Mouse (Mus musculus) heart, postnatal 36 days (tissue): ENCODE data around the gene Syt1. TPM values are rescaled to one million over a fixed set of nuclear protein-coding genes. Genes with fewer than 3 reads are reported as not detected.
A peak's percentile ranks its signal among the peaks of the same experiment; 100 is the strongest.

Source experiments
- DNase-seq, 2 experiments: peaks; one replicate each; pipeline ENCODE4 v3.0.0; 2021 to 2022
- intact Hi-C: fragments of 180-260 bp; cut with DNase I; formaldehyde crosslinking; loops from one replicate; pipeline ENCODE4 v1.15.1; 2025
- total RNA-seq, 2 experiments: library from RNA; stranded (reverse); gene quantifications; 2 replicates each; pipeline ENCODE4 v1.2.3; 2021

Gene Syt1
- total RNA-seq = under 1 TPM in 1 of 2 experiments, not detected in 1; 0.11 TPM

DNA sequence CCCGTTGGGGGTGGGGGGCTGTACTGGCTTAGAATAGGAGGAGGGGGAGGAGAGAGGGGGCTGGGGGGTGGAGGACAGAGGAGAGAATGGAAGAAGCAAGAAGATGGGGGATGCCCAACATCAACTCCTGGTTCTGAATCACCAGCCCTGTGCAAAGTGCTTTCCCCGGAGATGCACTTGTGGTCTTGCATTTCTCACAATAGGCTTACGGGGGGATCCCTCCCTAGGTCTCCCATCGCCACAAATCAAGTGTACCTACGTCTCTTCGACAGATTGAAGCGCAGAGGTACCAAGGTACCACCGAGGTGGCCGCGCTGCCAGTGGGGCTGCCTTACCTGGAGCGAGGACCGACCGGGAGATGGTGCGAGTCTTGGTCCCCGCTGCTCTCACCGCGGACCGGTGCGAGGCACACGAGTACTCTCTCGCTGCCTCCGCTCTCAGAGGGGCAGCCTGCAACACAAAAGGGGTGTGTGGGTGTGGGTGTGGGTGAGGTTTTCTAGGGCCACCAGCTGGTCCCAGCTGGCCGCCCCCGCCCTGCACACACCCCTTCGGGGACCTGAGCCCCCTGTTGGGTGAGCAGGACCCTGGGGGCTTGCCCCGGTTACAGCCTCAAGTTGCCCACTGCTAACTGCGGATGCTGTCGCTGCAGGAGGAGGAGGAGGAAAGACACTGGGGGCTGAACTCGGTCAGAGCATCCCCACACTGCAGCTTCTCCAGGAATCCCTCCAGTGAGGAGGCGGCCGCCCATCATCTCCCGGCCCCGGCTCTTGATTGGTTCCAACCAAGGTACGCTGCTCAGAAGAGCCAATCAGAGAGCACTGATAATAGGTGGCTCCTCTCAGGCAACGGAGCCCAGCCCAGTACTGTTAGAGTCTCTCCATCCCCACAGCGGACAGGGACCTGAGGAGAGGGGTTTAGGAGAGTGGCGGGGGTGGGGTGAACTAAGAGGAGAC, at the start of gene Syt1:
Gene Syt1 (minus strand): TSS at position 742 of the 953 bp plus-strand sequence.
- DNase-seq = peak in 1 of 2 experiments; percentile 1
- intact Hi-C loops = no loop called here

DNA sequence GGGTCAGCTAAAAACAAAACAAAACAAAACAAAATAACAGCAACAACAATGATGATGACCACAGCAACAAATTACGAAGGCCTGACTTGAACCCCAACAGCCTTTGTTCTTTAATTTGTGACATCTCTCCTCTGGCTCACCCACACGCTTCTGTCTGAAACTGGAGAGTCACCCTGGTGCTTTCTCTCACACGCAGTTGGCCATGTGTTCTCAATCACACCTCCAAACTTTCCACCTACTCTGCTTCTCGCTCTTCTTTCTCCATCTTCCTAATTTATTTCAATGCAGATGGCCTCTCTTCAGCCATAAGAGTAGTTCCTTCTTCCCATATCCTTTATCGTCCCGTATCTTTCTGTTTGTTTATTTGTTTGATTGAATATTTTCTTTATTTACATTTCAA, 45.7 kb upstream of the Syt1 start:
- intact Hi-C loops = no loop called here
- DNase-seq = no peak

DNA sequence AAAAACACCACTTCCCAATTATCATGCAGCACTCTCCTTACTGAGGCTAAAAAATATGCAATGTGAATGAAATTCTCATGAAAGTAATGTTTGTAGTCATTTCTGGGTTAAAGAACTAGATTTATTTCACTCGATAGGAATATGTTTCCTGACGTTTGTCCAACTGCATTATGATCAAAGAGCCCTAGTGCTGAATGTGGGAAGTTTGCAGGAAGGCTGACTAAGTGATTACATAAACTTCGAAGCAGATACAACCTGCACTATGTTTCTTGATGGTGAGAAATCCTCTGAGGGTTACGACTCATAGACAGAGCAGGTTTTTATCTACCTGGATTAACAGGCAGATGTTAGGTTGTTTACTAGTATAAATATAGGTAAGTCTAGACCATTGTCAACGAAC, 36.8 kb upstream of the Syt1 start:
- intact Hi-C loops = no loop called here
- no peak for DNase-seq

DNA sequence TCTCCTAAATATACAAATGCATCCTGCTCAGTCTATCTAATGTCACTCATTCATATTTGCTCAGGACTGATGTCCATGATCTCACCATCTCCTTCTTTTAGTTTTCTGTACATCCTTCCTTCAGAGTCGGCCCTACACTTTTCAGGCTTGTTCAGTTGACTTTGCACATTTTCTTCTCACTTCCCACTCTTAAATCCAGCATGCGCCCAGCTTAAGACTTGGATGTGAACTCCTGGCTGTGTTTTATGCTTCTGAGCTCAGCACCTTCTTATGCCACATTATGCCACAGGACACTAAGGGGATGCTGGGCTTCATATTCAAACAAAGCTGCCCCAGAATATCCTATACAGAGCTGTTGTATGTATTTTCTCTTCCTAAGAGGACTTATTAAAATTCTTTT, 36.2 kb upstream of the Syt1 start:
- intact Hi-C loops = no loop called here
- no peak for DNase-seq

GRCm38 (mm10) chr10:109011226-109012165, 714 bp upstream of the Syt1 start:
- peak; percentile 2 to 5 for DNase-seq
- intact Hi-C loops = no loop called here

DNA sequence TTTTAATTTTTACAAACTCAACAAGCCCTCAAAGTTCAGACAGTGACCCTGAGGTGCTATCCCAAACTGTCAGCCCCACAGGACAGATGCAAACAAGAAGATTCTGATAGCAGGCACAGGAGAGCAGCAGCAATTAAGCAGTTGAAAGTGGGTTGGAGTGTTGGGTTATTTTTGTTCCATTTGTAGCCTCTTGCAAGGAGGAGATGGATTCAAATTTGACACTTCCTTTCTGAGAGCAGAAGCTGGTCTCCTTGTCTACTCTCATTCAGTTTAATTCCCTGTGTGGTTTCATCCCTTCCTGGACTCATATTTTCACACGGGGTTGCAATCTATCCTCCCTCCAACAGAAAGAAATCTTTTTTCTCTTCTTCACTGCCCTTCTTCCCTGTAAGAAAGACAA, 951 bp downstream of the Syt1 start:
- intact Hi-C loops = no loop called here
- no peak for DNase-seq

DNA sequence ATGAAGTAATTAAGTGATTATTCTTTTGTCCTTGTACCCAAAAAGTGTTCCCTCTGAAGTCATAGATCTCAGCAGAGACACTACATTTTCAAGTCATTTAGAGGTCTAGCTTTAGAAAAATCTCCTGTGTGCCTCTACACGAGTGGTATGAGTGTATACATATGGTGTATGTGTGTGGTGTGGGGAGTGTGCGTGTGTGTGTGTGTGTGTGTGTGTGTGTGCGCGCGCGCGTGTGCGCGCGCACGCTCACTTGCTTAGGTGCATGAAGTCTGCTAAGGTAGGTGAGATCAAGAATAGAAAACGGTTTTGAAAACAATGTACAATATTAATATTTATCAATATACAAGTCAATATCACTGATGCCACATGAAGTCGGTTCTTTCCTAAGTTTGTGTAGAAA, 2.3 kb downstream of the Syt1 start:
- no peak for DNase-seq
- intact Hi-C loops = no loop called here

DNA sequence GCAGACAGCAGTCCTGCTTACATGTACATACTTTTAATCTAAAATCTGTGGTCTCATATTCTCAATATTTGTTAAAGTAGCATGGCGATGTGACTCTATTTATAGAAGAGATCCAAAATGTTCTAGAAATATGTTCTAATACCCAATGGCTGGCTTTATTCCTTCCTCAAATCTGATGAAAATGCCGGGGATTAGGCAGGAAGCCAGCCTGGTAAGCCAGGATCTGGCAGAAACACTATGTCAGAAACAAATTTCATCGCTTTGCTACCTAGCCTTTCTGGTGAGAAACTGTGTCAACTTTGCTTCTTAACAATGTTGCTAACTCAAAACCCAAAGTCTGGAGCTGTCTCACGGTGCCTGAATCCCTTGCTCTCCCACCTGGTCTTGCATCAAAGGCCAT, 7.3 kb downstream of the Syt1 start:
- intact Hi-C loops = no loop called here
- no peak for DNase-seq

DNA sequence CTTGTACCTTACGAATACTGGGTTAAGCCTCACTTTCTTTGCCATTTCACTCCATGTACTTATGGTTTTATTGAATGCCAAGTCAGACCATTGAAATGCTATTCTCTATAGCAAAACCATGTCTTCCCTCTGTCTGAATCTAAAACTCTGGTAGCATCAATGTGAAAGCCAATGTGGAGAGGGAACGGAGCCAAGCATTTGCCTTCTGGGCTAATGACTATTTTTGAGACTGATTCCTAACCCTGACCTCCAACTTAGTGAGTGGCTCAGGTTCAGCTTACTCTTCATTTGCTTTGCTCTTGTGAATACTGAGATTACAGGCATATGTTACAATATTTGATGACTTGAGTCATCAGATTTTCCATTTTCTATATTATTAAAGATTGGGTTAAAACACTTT, 23.5 kb downstream of the Syt1 start:
- intact Hi-C loops = no loop called here

GRCm38 (mm10) chr10:108979660-108980059, 31.1 kb downstream of the Syt1 start:
- DNase-seq = peak; percentile 37 to 47
- intact Hi-C loops = no loop called here

More for the DNA sequence above, 23.5 kb downstream of the Syt1 start:
- DNase-seq = no peak

- intact Hi-C loops = no loop called here
- DNase-seq = no peak
Measured at GRCm38 (mm10) chr10:108954952-108955351, 55.8 kb downstream of the Syt1 start.

DNA sequence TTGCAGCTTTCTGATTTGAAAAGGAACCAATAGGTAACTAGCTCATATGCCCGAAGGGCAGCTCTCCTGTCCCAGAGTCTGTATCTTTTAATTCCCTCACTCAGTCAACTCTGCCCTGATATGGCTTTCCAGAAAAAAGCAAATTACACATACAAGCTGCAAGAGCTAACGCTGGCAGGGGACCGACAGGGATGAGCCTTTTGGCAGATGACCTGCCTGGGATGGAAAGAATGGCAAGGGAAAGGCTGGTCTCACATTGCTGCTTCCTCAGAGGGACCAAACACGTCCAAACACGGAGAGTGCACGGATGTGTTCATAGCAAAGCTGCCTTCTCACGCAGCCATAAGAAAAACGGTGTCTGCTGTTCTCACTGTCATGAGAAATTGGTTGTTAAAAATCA, 58.6 kb downstream of the Syt1 start:
- intact Hi-C loops = no loop called here
- no peak for DNase-seq

- intact Hi-C loops = no loop called here
Measured at GRCm38 (mm10) chr10:108936838-108937430, 73.8 kb downstream of the Syt1 start.

DNA sequence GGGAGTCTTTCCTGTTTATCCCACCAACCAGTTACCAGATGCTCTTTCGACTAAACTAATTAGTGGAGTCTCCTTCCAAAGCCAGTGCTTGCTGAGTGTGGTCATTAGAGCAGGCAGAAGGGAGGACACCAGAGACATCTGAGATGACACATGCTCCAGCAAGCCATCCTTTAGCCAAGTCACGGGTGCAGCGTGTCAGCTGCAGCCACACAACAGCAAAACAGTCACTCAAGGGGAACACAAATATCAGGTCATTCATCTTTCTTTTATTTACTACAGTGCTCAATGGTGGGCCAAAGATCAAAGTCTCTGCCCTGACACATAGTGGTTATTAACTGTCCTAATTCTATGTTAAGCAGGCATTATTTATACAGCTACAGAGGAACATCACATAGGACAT, 80.5 kb downstream of the Syt1 start:
- intact Hi-C loops = no loop called here
- DNase-seq = no peak

More at GRCm38 (mm10) chr10:108936838-108937430, 73.8 kb downstream of the Syt1 start:
- DNase-seq = no peak

DNA sequence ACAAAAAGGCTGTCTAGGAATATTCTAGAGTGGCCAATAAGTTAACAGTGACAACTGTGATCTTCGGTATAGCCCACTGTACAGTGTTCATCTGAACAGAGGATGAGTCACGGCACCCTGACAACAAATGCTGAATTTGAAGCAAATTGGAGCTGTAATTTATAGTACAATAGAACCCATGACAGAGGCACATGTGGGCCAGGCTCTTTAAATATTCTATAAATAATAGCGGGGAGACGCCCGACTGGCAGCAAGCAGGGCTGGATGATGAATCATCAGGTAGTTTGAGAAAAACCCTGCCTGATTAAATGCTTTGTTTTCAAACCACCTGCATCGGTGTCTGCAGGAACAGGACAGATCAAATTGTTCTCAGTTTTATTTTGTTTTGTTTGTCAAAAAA, 81.1 kb downstream of the Syt1 start:
- DNase-seq = no peak
- intact Hi-C loops = no loop called here

DNA sequence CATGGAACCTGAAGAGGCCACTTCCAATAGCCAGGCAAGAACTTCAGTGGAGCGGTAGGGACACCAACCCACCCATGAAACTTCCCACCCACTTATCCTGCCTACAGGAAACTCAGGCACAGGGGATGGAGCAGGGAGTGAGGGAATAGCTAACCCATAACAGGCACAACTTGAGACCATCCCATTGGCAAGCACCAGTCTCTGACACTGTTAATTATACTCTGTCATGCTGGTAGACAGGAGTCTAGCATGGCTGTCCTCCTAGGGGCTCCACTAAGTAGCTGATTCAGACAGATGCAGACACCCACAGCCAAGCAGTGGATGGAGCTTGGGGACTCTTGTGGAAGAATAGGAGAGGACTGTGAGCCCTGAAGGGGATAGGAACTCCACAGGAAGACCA, 105.5 kb downstream of the Syt1 start:
- intact Hi-C loops = no loop called here
- DNase-seq = no peak

- intact Hi-C loops = no loop called here
- DNase-seq = no peak
Measured at GRCm38 (mm10) chr10:108904371-108904770, 106.4 kb downstream of the Syt1 start.

GRCm38 (mm10) chr10:108896529-108896928, 114.3 kb downstream of the Syt1 start:
- DNase-seq = no peak
- intact Hi-C loops = no loop called here

- intact Hi-C loops = no loop called here
- DNase-seq = no peak
Measured at GRCm38 (mm10) chr10:108893288-108893687, 117.5 kb downstream of the Syt1 start.

GRCm38 (mm10) chr10:108892441-108892840, 118.3 kb downstream of the Syt1 start:
- intact Hi-C loops = no loop called here
- no peak for DNase-seq

DNA sequence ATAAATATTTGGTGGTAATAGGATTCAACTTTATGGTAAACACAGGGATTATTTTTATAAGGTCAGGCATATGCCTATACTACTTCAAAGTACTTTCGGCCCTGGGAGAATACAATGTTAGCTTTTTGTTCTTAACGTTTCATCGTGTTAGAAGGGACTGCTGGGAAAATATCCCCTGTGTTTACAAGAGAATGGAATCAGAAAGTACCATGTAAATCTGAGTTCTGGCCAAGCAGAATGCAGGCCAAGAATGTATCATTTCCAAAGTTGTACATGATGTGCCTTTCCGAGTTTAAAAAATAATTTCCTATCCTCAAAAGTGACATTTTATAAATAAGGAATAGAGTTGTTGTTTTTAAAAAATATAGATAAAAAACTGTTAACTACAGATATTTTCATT, 121.7 kb downstream of the Syt1 start:
- DNase-seq = no peak
- intact Hi-C loops = no loop called here
